Mouse (Mus musculus) heart, embryonic 15.5 days (tissue): ENCODE measurements around the gene Cyp19a1. TPM values are rescaled to one million over a fixed set of nuclear protein-coding genes. Genes with fewer than 3 reads are reported as not detected.

ENCODE experiments used
- ATAC-seq: fragments of 200-750 bp; cut with Nextera tagmentation; replicated peaks from 2 replicates; pipeline ENCODE4 v1.8.0; 2017; ENCODE audit warnings: low read depth, moderate TSS enrichment; ENCODE audit not compliant: insufficient number of reproducible peaks, insufficient read depth, low FRiP score
- H3K27ac ChIP-seq: fragments of 300-500 bp; sonication (generic); 2 replicates; pipeline ENCODE4 v1.5.1; 2015; ENCODE audit warnings: mild to moderate bottlenecking, inconsistent platforms
- H3K27me3 ChIP-seq: fragments of 300-500 bp; sonication (generic); 2 replicates; pipeline ENCODE4 v1.6.1; 2015; ENCODE audit warnings: inconsistent platforms
- H3K36me3 ChIP-seq: fragments of 300-500 bp; sonication (generic); 2 replicates; pipeline ENCODE4 v1.6.1; 2015; ENCODE audit warnings: mild to moderate bottlenecking, inconsistent platforms
- H3K4me1 ChIP-seq: fragments of 300-500 bp; sonication (generic); replicated peaks from 2 replicates; pipeline ENCODE4 v1.6.1; 2015; ENCODE audit warnings: inconsistent platforms
- H3K4me2 ChIP-seq: fragments of 300-500 bp; sonication (generic); 2 replicates; pipeline ENCODE4 v1.6.1; 2015; ENCODE audit warnings: inconsistent platforms, mild to moderate bottlenecking, moderate library complexity
- H3K4me3 ChIP-seq: fragments of 300-500 bp; sonication (generic); 2 replicates; pipeline ENCODE4 v1.5.1; 2015; ENCODE audit warnings: mild to moderate bottlenecking, inconsistent platforms
- H3K9ac ChIP-seq: fragments of 300-500 bp; sonication (generic); 2 replicates; pipeline ENCODE4 v1.6.1; 2015; ENCODE audit warnings: mild to moderate bottlenecking, inconsistent platforms
- H3K9me3 ChIP-seq: fragments of 300-500 bp; sonication (generic); replicated peaks from 2 replicates; pipeline ENCODE4 v1.6.1; 2016; ENCODE audit warnings: inconsistent platforms
- WGBS: fragments of 180-500 bp; shearing (Covaris S2); methylation state at CpG from one replicate; pipeline ENCODE4 v1.1.7; 2015; ENCODE audit warnings: mixed read lengths; 5-methylcytosine and 5-hydroxymethylcytosine counted together
- polyA plus RNA-seq: library from polyadenylated mRNA; unstranded; fragments of >200 nt; fragmentation: Nextera tagmentation; extraction: Ambion mirVana; gene quantifications from 2 replicates; pipeline ENCODE4 v1.2.1, GENCODE M21; 2015

Cyp19a1 gene
- polyA plus RNA-seq, 1 experiment from 2014 or later: not detected

GRCm38 (mm10) chr9:54269987-54270386 is 2.1 kb upstream of the Cyp19a1 start:
- Histone ChIP-seq H3K36me3 (no peaks in the 10 kb centered on the region), H3K9ac (no peak overlapping the region), H3K27ac (no peak overlapping the region), H3K4me1 (no peaks in the 10 kb centered on the region), H3K27me3 (no peaks in the 10 kb centered on the region), H3K4me3 (no peak overlapping the region), H3K4me2 (no peak overlapping the region), H3K9me3 (no peaks in the 10 kb centered on the region)
- 71% methylated on average over 6 of the region's 6 CpGs for WGBS
- no peak for ATAC-seq

GRCm38 (mm10) chr9:54264754-54265153 is 3.2 kb downstream of the Cyp19a1 start:
- Histone ChIP-seq H3K27me3 (no peaks in the 10 kb centered on the region), H3K4me3 (no peak overlapping the region), H3K4me2 (no peak overlapping the region), H3K9ac (no peak overlapping the region), H3K36me3 (no peaks in the 10 kb centered on the region), H3K9me3 (no peaks in the 10 kb centered on the region), H3K4me1 (no peaks in the 10 kb centered on the region), H3K27ac (no peak overlapping the region)
- ATAC-seq: no peak
- WGBS: 73% methylated on average over 4 of the region's 4 CpGs

GRCm38 (mm10) chr9:54244869-54245665 is 22.8 kb downstream of the Cyp19a1 start:
- Histone ChIP-seq H3K4me1 (no peaks in the 10 kb centered on the region), H3K9me3 (no peaks in the 10 kb centered on the region), H3K4me2 (no peak overlapping the region), H3K36me3 (no peaks in the 10 kb centered on the region), H3K9ac (no peak overlapping the region), H3K27me3 (no peaks in the 10 kb centered on the region), H3K4me3 (no peak overlapping the region), H3K27ac (no peak overlapping the region)
- WGBS: 62% methylated on average over 3 of the region's 3 CpGs
- no peak for ATAC-seq

- whole genome bisulfite sequencing: 52% methylated on average over 6 of the region's 6 CpGs
- Histone ChIP-seq H3K4me1 (no peaks in the 10 kb centered on the region), H3K27ac (no peak overlapping the region), H3K36me3 (no peaks in the 10 kb centered on the region), H3K4me3 (no peak overlapping the region), H3K27me3 (no peaks in the 10 kb centered on the region; the same call in 1 of the 2 replicates), H3K4me2 (no peak overlapping the region), H3K9me3 (no peaks in the 10 kb centered on the region), H3K9ac (no peak overlapping the region)
- ATAC-seq: no peak
Observed at GRCm38 (mm10) chr9:54227580-54227979, 40.3 kb downstream of the Cyp19a1 start.

- Histone ChIP-seq H3K4me1 (no peaks in the 10 kb centered on the region), H3K27me3 (no peaks in the 10 kb centered on the region), H3K9ac (no peak overlapping the region), H3K4me3 (no peak overlapping the region), H3K4me2 (no peak overlapping the region), H3K27ac (no peak overlapping the region), H3K9me3 (no peaks in the 10 kb centered on the region), H3K36me3 (no peaks in the 10 kb centered on the region)
- 65% methylated on average over 5 of the region's 5 CpGs for WGBS
- ATAC-seq: no peak
Observed at GRCm38 (mm10) chr9:54216511-54216910, 51.4 kb downstream of the Cyp19a1 start.

GRCm38 (mm10) chr9:54214881-54215280 is 53.0 kb downstream of the Cyp19a1 start:
- Histone ChIP-seq H3K4me3 (no peak overlapping the region), H3K9me3 (no peaks in the 10 kb centered on the region), H3K36me3 (no peaks in the 10 kb centered on the region), H3K27ac (no peak overlapping the region), H3K4me1 (no peaks in the 10 kb centered on the region), H3K9ac (no peak overlapping the region), H3K27me3 (no peaks in the 10 kb centered on the region), H3K4me2 (no peak overlapping the region)
- no peak for ATAC-seq
- WGBS: 85% methylated on average over 9 of the region's 9 CpGs

- 65% methylated on average over 5 of the region's 5 CpGs for WGBS
- no peak for ATAC-seq
- Histone ChIP-seq H3K36me3 (no peaks in the 10 kb centered on the region), H3K27me3 (no peaks in the 10 kb centered on the region), H3K27ac (no peak overlapping the region), H3K9me3 (no peaks in the 10 kb centered on the region), H3K4me2 (no peak overlapping the region), H3K4me3 (no peak overlapping the region), H3K9ac (no peak overlapping the region), H3K4me1 (no peaks in the 10 kb centered on the region)
Observed at GRCm38 (mm10) chr9:54194790-54195189, 73.1 kb downstream of the Cyp19a1 start.

- Histone ChIP-seq H3K27me3 (no peaks in the 10 kb centered on the region), H3K9ac (no peak overlapping the region), H3K36me3 (no peaks in the 10 kb centered on the region), H3K4me3 (no peak overlapping the region), H3K9me3 (no peaks in the 10 kb centered on the region), H3K4me2 (no peak overlapping the region), H3K4me1 (no peaks in the 10 kb centered on the region), H3K27ac (no peak overlapping the region)
- WGBS: 60% methylated on average over 3 of the region's 3 CpGs
- no peak for ATAC-seq
Observed at GRCm38 (mm10) chr9:54191435-54191834, 76.5 kb downstream of the Cyp19a1 start.

- Histone ChIP-seq H3K4me2 (no peak overlapping the region), H3K27me3 (no peaks in the 10 kb centered on the region), H3K4me3 (no peak overlapping the region), H3K36me3 (no peaks in the 10 kb centered on the region), H3K9me3 (no peaks in the 10 kb centered on the region), H3K27ac (no peak overlapping the region), H3K9ac (no peak overlapping the region), H3K4me1 (no peaks in the 10 kb centered on the region)
- 81% methylated on average over 7 of the region's 7 CpGs for WGBS
- ATAC-seq: no peak
Observed at GRCm38 (mm10) chr9:54182484-54182883, 85.4 kb downstream of the Cyp19a1 start.

- WGBS: 19% methylated on average over 2 of the region's 2 CpGs
- no peaks in the 10 kb centered on the region for H3K4me1 ChIP-seq
- no peaks in the 10 kb centered on the region for H3K36me3 ChIP-seq
- ATAC-seq: no peak
- H3K27me3 ChIP-seq: no peaks in the 10 kb centered on the region
- H3K9me3 ChIP-seq: no peaks in the 10 kb centered on the region
- no peak overlapping the region for H3K4me2 ChIP-seq
- H3K27ac ChIP-seq: no peak overlapping the region
- no peak overlapping the region for H3K4me3 ChIP-seq
- H3K9ac ChIP-seq: no peak overlapping the region
Observed at GRCm38 (mm10) chr9:54181330-54181729, 86.6 kb downstream of the Cyp19a1 start.

GRCm38 (mm10) chr9:54180216-54180615 is 87.7 kb downstream of the Cyp19a1 start:
- no peak for ATAC-seq
- H3K9me3 ChIP-seq: no peaks in the 10 kb centered on the region
- H3K4me3 ChIP-seq: no peak overlapping the region
- H3K27me3 ChIP-seq: no peaks in the 10 kb centered on the region
- H3K9ac ChIP-seq: no peak overlapping the region
- no peak overlapping the region for H3K4me2 ChIP-seq
- no peaks in the 10 kb centered on the region for H3K4me1 ChIP-seq
- no peak overlapping the region for H3K27ac ChIP-seq
- H3K36me3 ChIP-seq: no peaks in the 10 kb centered on the region
- 69% methylated on average over 17 of the region's 17 CpGs for WGBS

- no peak overlapping the region for H3K9ac ChIP-seq
- no peak overlapping the region for H3K4me3 ChIP-seq
- ATAC-seq: no peak
- H3K9me3 ChIP-seq: no peaks in the 10 kb centered on the region
- H3K36me3 ChIP-seq: no peaks in the 10 kb centered on the region
- no peaks in the 10 kb centered on the region for H3K4me1 ChIP-seq
- H3K27ac ChIP-seq: no peak overlapping the region
- H3K27me3 ChIP-seq: no peaks in the 10 kb centered on the region
- WGBS: 44% methylated on average over 5 of the region's 5 CpGs
- H3K4me2 ChIP-seq: no peak overlapping the region
Observed at GRCm38 (mm10) chr9:54169489-54169888, 98.4 kb downstream of the Cyp19a1 start.
